Mouse (Mus musculus) midbrain, embryonic 15.5 days (tissue): Measurements from ENCODE around the gene Tmem260. TPM values are rescaled to one million over a fixed set of nuclear protein-coding genes. Genes with fewer than 3 reads are reported as not detected.

Experiments
- ATAC-seq: fragments of 200-750 bp; cut with Nextera tagmentation; replicated peaks from 2 replicates; pipeline ENCODE4 v1.8.0; 2017; ENCODE audit warnings: moderate TSS enrichment
- H3K27ac ChIP-seq: fragments of 300-500 bp; sonication (generic); 2 replicates; pipeline ENCODE4 v1.5.1; 2015; ENCODE audit warnings: mild to moderate bottlenecking, inconsistent platforms
- H3K27me3 ChIP-seq: fragments of 300-500 bp; sonication (generic); replicated peaks from 2 replicates; pipeline ENCODE4 v1.6.1; 2015; ENCODE audit warnings: inconsistent platforms
- H3K36me3 ChIP-seq: fragments of 300-500 bp; sonication (generic); replicated peaks from 2 replicates; pipeline ENCODE4 v1.6.1; 2015; ENCODE audit warnings: inconsistent platforms
- H3K4me1 ChIP-seq: fragments of 300-500 bp; sonication (generic); 2 replicates; pipeline ENCODE4 v1.6.1; 2015; ENCODE audit warnings: inconsistent platforms
- H3K4me2 ChIP-seq: fragments of 300-500 bp; sonication (generic); 2 replicates; pipeline ENCODE4 v1.6.1; 2015; ENCODE audit warnings: inconsistent platforms, mild to moderate bottlenecking, moderate library complexity
- H3K4me3 ChIP-seq: fragments of 300-500 bp; sonication (generic); 2 replicates; pipeline ENCODE4 v1.5.1; 2015; ENCODE audit warnings: mild to moderate bottlenecking, inconsistent platforms
- H3K9ac ChIP-seq: fragments of 300-500 bp; sonication (generic); 2 replicates; pipeline ENCODE4 v1.6.1; 2015; ENCODE audit warnings: mild to moderate bottlenecking, inconsistent platforms
- H3K9me3 ChIP-seq: fragments of 300-500 bp; sonication (generic); 2 replicates; pipeline ENCODE4 v1.6.1; 2016; ENCODE audit warnings: inconsistent platforms
- WGBS: fragments of 180-500 bp; shearing (Covaris S2); methylation state at CpG from one replicate; pipeline ENCODE4 v1.1.7; 2015; ENCODE audit warnings: mixed read lengths; 5-methylcytosine and 5-hydroxymethylcytosine counted together
- polyA plus RNA-seq: library from polyadenylated mRNA; unstranded; fragments of >200 nt; fragmentation: Nextera tagmentation; extraction: Ambion mirVana; gene quantifications from 2 replicates; pipeline ENCODE4 v1.2.1, GENCODE M21; 2015

The Tmem260 gene
- polyA plus RNA-seq, 1 experiment from 2014 or later = 20.1 TPM

DNA sequence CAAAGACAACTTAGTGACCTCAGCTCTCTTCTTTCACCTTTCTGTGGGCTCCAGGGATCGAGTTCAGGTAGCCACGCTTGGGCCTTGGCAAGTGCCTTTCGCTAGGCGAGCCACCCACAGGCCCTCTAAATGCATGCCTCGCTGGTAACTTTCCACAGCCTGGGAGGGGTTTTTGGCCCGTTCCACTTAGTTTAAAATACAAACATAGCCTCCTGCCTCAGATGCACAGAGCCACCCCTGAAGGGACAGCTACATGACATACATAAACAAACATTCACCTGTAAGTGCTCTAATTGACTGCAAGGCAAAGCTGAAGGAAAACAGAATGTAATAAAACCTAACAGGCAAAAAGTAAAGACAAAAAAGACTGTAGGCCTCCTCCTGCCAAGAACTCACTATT is 79.1 kb downstream of the Tmem260 start:
- no peak overlapping the region for H3K4me3 ChIP-seq
- no peaks in the 10 kb centered on the region for H3K9me3 ChIP-seq
- H3K36me3 ChIP-seq = no peaks in the 10 kb centered on the region
- no peak for ATAC-seq
- peaks cover 5% of the 10 kb centered on the region; the same call in 1 of the 2 replicates for H3K27me3 ChIP-seq
- no peak overlapping the region for H3K27ac ChIP-seq
- H3K4me2 ChIP-seq = no peak overlapping the region
- no peak overlapping the region for H3K9ac ChIP-seq
- 0 out of 2 replicates have a peak, but pooled peaks cover 4% of the 10 kb centered on the region for H3K4me1 ChIP-seq
- WGBS = 63% methylated on average over 6 of the region's 6 CpGs

DNA sequence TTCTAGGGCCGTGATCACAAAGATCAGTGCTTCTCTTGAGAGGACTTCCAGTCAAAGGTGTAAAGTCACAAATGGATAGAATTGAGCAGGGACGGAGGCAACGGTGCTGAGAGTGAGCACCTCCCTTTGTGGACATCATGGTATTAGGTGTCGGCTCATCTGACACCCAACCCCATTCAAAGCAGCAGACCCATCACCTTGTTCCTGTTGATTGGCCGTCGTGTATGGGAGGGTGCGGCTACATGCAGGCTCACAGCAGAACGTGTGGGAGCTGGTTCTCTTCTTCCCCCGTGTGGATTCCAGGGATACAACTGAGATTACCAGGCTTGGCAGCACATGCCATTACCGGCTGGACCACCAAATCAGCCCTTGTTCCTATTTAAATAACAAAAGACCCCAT is 84.7 kb downstream of the Tmem260 start:
- H3K9ac ChIP-seq = no peak overlapping the region
- no peaks in the 10 kb centered on the region for H3K27me3 ChIP-seq
- no peaks in the 10 kb centered on the region for H3K4me1 ChIP-seq
- WGBS = 78% methylated on average over 10 of the region's 10 CpGs
- H3K27ac ChIP-seq = no peak overlapping the region
- no peak overlapping the region for H3K4me2 ChIP-seq
- H3K4me3 ChIP-seq = no peak overlapping the region
- ATAC-seq = no peak
- H3K9me3 ChIP-seq = no peaks in the 10 kb centered on the region
- H3K36me3 ChIP-seq = no peaks in the 10 kb centered on the region

DNA sequence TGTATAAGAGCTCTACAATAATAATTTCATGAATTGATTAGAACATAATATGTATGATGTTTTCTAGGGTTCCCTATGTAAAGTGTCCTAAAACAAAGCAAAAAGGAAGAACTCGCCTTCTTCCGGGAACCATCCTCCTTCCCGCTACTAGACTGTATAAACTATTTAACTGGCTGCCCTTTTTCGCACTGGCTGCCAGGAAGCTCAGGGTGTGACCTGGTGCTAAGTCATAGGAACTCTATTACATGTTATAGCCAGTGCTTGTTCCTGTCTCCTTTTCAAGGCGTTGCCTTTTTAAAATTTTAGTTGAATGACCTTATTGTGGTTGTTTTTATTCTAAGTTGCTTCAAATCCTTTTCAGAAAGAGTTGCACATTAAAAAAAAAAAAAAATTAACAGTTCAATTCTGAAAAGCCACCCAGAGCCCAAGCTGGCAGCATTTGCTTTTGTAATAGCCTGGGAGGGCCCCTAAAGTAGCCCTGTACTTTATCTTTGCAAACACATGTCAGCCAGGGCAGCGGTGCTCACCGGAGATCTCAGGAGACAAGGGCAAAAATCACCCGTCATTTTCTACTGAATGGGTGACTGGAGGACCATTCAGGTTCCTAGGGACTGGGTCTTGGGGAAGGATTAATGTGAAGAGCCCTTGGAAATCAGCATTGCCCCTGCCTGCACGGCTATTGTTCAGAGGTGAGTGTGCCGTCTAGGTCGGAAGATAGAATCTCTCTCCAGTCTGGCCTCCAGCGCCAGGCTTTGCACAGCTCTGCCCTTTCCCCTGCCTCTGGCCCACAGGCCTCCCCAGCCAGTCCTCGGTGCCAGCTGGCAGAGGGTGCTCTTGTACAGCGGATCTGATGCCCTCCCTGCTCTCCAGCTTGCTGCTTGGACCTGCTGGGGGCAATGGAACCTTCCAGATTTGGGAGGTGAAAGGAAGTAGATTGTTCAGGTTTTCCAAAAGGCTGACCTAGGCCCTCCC is 92.2 kb downstream of the Tmem260 start:
- Histone ChIP-seq H3K9me3 (no peaks in the 10 kb centered on the region), H3K27me3 (peaks cover 25% of the 10 kb centered on the region), H3K4me3 (no peak overlapping the region), H3K4me2 (no peak overlapping the region), H3K27ac (no peak overlapping the region), H3K36me3 (no peaks in the 10 kb centered on the region), H3K9ac (no peak overlapping the region), H3K4me1 (peaks cover 10% of the 10 kb centered on the region; the same call in 1 of the 2 replicates)
- WGBS = 44% methylated on average over 14 of the region's 14 CpGs
- ATAC-seq = peak; percentile 42; the same call in 1 of the 2 replicates

DNA sequence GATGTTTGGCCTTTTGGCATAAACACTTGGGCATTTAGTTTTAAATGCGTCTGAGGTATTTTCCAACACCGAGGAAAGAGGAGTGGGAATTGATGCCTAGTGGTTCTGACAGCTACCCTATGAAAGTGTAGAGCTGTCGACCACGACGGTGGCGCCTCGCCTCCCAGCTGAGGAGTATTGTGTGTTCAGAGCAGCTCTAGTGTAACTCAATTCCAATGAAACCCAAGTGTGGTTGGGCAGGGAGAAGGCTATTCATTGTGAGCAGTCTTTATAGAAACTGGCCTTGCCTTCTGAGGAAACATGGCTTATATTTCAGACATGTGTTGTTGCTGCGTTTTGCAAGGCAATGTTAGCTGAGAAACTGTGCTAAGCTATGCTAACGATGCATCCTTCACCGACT is 99.2 kb downstream of the Tmem260 start:
- ATAC-seq = no peak
- no peak overlapping the region for H3K4me2 ChIP-seq
- 0 out of 2 replicates have a peak, but pooled peaks cover 2% of the 10 kb centered on the region for H3K4me1 ChIP-seq
- H3K9me3 ChIP-seq = no peaks in the 10 kb centered on the region
- WGBS = 59% methylated on average over 10 of the region's 10 CpGs
- H3K36me3 ChIP-seq = no peaks in the 10 kb centered on the region
- no peak overlapping the region for H3K4me3 ChIP-seq
- H3K27ac ChIP-seq = no peak overlapping the region
- peaks cover 23% of the 10 kb centered on the region for H3K27me3 ChIP-seq
- H3K9ac ChIP-seq = no peak overlapping the region

DNA sequence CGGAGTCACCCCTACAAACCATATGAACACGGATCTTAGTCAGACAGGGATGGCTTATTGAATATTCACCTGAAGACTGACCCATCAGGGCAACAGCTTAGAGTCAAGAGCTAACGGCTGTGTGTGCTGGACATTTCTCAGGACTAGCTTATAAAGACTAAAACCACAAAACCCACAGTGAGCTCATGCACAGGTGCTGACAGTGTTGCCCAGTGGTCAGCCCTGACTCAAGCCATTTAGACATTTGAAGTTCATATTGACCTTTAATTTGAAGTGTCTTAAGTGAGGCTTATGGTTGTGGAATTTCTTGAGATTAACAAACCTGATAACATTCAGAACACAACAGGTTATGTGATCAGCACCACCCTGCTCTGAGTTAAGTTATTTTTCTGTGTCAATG is 100.1 kb downstream of the Tmem260 start:
- Histone ChIP-seq H3K4me1 (0 out of 2 replicates have a peak, but pooled peaks cover 2% of the 10 kb centered on the region), H3K27ac (no peak overlapping the region), H3K9me3 (no peaks in the 10 kb centered on the region), H3K27me3 (peaks cover 17% of the 10 kb centered on the region), H3K9ac (no peak overlapping the region), H3K4me3 (no peak overlapping the region), H3K36me3 (no peaks in the 10 kb centered on the region), H3K4me2 (no peak overlapping the region)
- WGBS = 94% methylated on average over 3 of the region's 3 CpGs
- ATAC-seq = no peak

DNA sequence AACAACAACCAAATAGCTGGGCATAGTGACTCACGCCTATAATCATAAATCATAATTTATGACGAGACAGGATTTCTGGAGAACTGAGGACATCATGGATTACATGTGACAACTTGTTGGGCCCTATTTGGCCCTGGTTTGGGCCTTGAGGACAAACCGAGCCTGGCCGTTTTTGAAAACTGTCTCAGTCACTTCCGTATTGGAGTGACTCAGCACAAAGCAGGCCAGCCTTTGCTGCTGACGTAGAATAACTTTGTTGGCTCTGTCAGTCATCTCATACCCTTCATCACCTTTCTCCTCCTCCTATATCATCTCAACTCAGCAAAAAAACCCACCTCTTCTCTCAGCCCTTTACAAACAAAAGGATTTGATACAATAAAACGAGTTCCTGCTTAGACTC is 103.8 kb downstream of the Tmem260 start:
- no peak overlapping the region for H3K9ac ChIP-seq
- no peaks in the 10 kb centered on the region for H3K36me3 ChIP-seq
- H3K27ac ChIP-seq = no peak overlapping the region
- WGBS = 87% methylated on average over 7 of the region's 7 CpGs
- H3K4me1 ChIP-seq = no peaks in the 10 kb centered on the region
- H3K27me3 ChIP-seq = no peaks in the 10 kb centered on the region
- no peaks in the 10 kb centered on the region for H3K9me3 ChIP-seq
- H3K4me3 ChIP-seq = no peak overlapping the region
- no peak overlapping the region for H3K4me2 ChIP-seq
- no peak for ATAC-seq

DNA sequence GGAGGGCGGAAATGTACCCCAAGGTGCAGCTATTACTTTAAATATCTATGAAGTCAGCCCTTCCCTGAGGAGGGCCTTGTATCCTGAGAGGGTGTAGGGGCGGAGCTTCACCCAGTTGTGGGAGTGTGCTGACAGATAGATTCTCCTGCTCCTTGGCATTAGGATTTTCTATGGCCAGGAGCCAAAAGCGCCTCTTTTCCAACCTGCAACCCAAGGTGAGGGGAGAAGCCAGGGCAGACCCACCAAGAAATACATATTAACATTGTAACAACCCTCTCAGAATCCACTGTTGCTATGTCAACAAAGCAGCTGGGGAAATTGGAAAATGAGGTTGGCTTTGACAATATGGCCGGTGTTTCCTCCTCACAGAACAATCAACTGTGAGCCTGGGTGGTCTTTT is 107.3 kb downstream of the Tmem260 start:
- no peaks in the 10 kb centered on the region for H3K4me1 ChIP-seq
- no peak overlapping the region for H3K4me2 ChIP-seq
- H3K9me3 ChIP-seq = no peaks in the 10 kb centered on the region
- H3K9ac ChIP-seq = no peak overlapping the region
- ATAC-seq = no peak
- 78% methylated on average over 4 of the region's 4 CpGs for WGBS
- no peaks in the 10 kb centered on the region for H3K27me3 ChIP-seq
- no peak overlapping the region for H3K4me3 ChIP-seq
- H3K27ac ChIP-seq = no peak overlapping the region
- no peaks in the 10 kb centered on the region for H3K36me3 ChIP-seq

DNA sequence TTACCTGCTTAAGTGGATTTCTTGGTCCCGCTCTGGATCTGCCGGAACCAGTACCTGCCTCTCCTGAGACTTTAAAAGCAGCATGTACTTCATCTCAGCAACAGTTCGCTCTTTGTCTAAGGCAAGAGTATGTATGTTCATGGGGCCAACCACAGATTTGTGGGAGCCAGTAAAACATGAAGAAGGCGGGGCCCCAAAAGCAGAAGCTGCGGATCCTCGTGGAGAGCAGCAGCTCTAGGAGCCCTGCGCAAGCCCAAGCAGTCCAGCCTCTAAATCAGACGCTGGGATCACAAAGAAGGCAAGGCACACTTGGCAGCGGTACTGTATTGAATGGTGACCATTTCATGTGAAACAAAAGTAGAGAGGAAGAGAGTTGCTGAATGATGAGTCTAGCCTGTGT is 107.8 kb downstream of the Tmem260 start:
- no peak for ATAC-seq
- no peaks in the 10 kb centered on the region for H3K27me3 ChIP-seq
- H3K4me1 ChIP-seq = no peaks in the 10 kb centered on the region
- H3K27ac ChIP-seq = no peak overlapping the region
- no peak overlapping the region for H3K4me2 ChIP-seq
- WGBS = 88% methylated on average over 9 of the region's 9 CpGs
- H3K36me3 ChIP-seq = no peaks in the 10 kb centered on the region
- H3K9ac ChIP-seq = no peak overlapping the region
- H3K9me3 ChIP-seq = no peaks in the 10 kb centered on the region
- no peak overlapping the region for H3K4me3 ChIP-seq

DNA sequence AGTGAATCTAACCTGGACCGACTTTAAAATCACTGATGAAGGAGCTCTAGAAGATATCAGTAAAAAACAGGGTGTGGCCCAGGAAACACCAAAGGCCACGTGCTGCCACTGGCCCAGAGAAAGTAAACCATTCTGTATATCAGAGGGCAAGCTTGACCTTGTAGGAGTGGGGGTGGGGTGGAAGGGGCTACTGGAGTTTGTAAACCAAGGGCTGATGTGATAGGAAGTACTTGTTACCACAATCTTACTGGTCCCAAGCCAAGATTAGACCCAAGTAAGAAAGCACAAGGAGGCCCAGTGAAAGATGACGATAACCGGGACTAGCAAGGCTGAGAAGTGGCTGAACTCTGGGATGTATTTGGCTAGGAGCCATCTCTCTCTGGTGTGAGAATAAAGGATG is 113.1 kb downstream of the Tmem260 start:
- no peak overlapping the region for H3K4me3 ChIP-seq
- no peaks in the 10 kb centered on the region for H3K36me3 ChIP-seq
- H3K9me3 ChIP-seq = no peaks in the 10 kb centered on the region
- ATAC-seq = no peak
- no peaks in the 10 kb centered on the region for H3K4me1 ChIP-seq
- no peak overlapping the region for H3K9ac ChIP-seq
- H3K4me2 ChIP-seq = no peak overlapping the region
- 81% methylated on average over 4 of the region's 4 CpGs for WGBS
- no peaks in the 10 kb centered on the region for H3K27me3 ChIP-seq
- no peak overlapping the region for H3K27ac ChIP-seq

DNA sequence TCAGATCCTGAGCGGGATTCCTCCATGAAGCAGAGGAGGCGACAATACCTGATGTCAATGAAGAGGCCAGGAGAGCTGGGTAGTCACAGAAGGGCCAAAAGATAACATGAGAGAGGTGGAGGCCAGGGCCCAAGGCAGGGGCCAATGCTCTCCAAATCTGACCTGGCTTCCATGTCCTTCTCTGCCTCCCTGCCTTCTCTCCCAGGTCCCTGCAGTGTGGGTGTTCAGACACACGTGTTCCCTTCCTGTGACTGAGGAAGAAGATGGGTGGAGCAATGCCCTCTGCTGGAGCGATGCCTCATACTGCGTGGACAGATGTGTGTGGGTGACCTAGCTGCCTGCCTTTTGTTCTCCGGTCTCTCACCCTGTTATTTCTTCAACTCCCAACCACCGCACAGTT is 113.8 kb downstream of the Tmem260 start:
- no peaks in the 10 kb centered on the region for H3K9me3 ChIP-seq
- H3K4me3 ChIP-seq = no peak overlapping the region
- no peak for ATAC-seq
- no peak overlapping the region for H3K27ac ChIP-seq
- no peaks in the 10 kb centered on the region for H3K36me3 ChIP-seq
- no peak overlapping the region for H3K4me2 ChIP-seq
- no peaks in the 10 kb centered on the region for H3K27me3 ChIP-seq
- no peak overlapping the region for H3K9ac ChIP-seq
- no peaks in the 10 kb centered on the region for H3K4me1 ChIP-seq
- WGBS = 76% methylated on average over 7 of the region's 7 CpGs

DNA sequence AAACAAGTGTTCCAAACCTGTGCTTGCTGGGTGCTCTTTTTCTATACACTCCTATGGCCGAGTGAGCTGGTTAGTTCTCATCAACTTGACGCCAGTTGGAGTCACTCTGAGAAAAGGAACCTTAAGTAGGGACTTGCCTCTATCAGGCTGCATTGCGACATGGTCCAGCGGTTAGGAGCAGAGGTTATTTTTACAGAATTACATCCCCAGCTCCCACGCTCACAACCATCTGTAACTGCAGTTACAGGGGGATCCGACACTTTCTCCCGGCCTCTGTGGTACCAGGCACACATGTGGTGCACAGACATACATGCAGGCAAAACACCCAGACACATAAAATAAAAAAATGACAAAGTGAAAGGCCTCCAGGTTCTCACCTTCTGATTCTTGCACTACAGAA is 120.7 kb downstream of the Tmem260 start:
- Histone ChIP-seq H3K9ac (no peak overlapping the region), H3K27me3 (no peaks in the 10 kb centered on the region), H3K9me3 (no peaks in the 10 kb centered on the region), H3K4me1 (no peaks in the 10 kb centered on the region), H3K4me2 (no peak overlapping the region), H3K36me3 (no peaks in the 10 kb centered on the region), H3K27ac (no peak overlapping the region), H3K4me3 (no peak overlapping the region)
- 65% methylated on average over 7 of the region's 7 CpGs for WGBS
- ATAC-seq = no peak
